Mouse (Mus musculus) embryonic fibroblast, embryonic 13.5 days (primary cell): ENCODE measurements at regions not wholly inside any gene's neighbourhood (a gene's known extent, or its start where the extent isn't known, plus 50 kb on each side); places are given as distances from the start of the nearest gene placed in this dataset.

Experiments used
- CTCF ChIP-seq: IDR thresholded peaks from 2 replicates; pipeline ENCODE4 v1.5.1; 2011; ENCODE audit warnings: mild to moderate bottlenecking, control low read depth, low read length, moderate library complexity, borderline replicate concordance; ENCODE audit not compliant: insufficient read depth
- POLR2A ChIP-seq: IDR thresholded peaks from 2 replicates; pipeline ENCODE4 v1.6.1; 2011; ENCODE audit warnings: low read depth, mild to moderate bottlenecking, control low read depth, low read length, moderate library complexity

DNA sequence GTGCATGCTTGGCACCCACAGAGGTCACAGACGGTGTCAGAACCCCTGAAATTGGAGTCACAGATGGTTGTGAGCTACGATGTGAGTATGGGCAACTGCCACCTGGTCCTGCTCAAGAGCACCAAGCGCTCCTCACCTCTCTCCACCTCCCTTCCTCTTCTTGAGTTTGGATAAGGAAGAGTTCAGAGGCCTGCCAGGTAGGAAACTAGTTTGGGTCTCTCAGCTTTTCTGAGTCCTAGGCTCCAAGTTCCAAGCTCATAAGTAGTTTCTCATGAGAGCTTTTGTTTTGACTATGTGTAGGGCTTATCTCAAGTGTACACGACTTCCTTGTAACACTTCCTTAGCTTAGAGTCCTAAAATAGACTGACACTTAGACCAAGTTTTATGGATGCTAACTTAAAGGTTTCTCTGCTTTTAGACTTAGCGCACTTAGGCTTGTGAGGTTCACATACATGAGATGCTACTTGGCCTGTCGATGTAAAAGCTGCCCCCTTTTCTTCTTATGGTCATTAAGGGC lies 356.9 kb upstream of the Jarid2 start:
- TF ChIP-seq CTCF (no peak), POLR2A (no peak)
